Mouse (Mus musculus) heart, embryonic 14.5 days (tissue): Measurements from ENCODE around the gene 2410015M20Rik. TPM values are rescaled to one million over a fixed set of nuclear protein-coding genes. Genes with fewer than 3 reads are reported as not detected.

ENCODE experiments used
- ATAC-seq: fragments of 200-750 bp; cut with Nextera tagmentation; 2 replicates; pipeline ENCODE4 v1.8.0; 2017; ENCODE audit warnings: low read depth, moderate TSS enrichment; ENCODE audit not compliant: insufficient number of reproducible peaks, insufficient read depth, low FRiP score
- H3K27ac ChIP-seq, 2 experiments: fragments of 200-500 bp in 1 of 2; fragments of 300-500 bp in 1 of 2; sonication (generic) in 1 of 2; replicated peaks in 1 of 2; 2 replicates each; pipeline ENCODE4 v1.5.1; 2012 to 2014; ENCODE audit warnings: low read depth in 2 of 2, low read length in 2 of 2, control low read depth in 1 of 2, mild to moderate bottlenecking in 1 of 2, mixed read lengths in 1 of 2; ENCODE audit not compliant: control insufficient read depth in 1 of 2, insufficient read depth in 1 of 2
- H3K27me3 ChIP-seq: fragments of 300-500 bp; sonication (generic); 2 replicates; pipeline ENCODE4 v1.6.1; 2014; ENCODE audit warnings: mild to moderate bottlenecking, low read length, control low read depth; ENCODE audit not compliant: control insufficient read depth, insufficient read depth
- H3K36me3 ChIP-seq: fragments of 300-500 bp; sonication (generic); 2 replicates; pipeline ENCODE4 v1.6.1; 2014; ENCODE audit warnings: mild to moderate bottlenecking, control low read depth, low read length, mixed read lengths; ENCODE audit not compliant: control insufficient read depth, insufficient read depth
- H3K4me1 ChIP-seq, 2 experiments: fragments of 200-500 bp in 1 of 2; fragments of 300-500 bp in 1 of 2; sonication (generic) in 1 of 2; 2 replicates each; pipeline ENCODE4 v1.6.1; 2012 to 2014; ENCODE audit warnings: low read length in 2 of 2, control low read depth in 1 of 2, mixed read lengths in 1 of 2; ENCODE audit not compliant: control insufficient read depth in 2 of 2, insufficient read depth in 2 of 2
- H3K4me2 ChIP-seq: fragments of 300-500 bp; sonication (generic); 2 replicates; pipeline ENCODE4 v1.6.1; 2014; ENCODE audit warnings: mild to moderate bottlenecking, low read length
- H3K4me3 ChIP-seq, 2 experiments: fragments of 200-500 bp in 1 of 2; fragments of 300-500 bp in 1 of 2; sonication (generic) in 1 of 2; 2 replicates each; pipeline ENCODE4 v1.5.1; 2012 to 2014; ENCODE audit warnings: low read length in 2 of 2, mild to moderate bottlenecking in 2 of 2, control low read depth in 1 of 2, low read depth in 1 of 2, moderate library complexity in 1 of 2; ENCODE audit not compliant: control insufficient read depth in 1 of 2, insufficient read depth in 1 of 2
- H3K9ac ChIP-seq: fragments of 300-500 bp; sonication (generic); 2 replicates; pipeline ENCODE4 v1.6.1; 2014; ENCODE audit warnings: mild to moderate bottlenecking, low read length
- H3K9me3 ChIP-seq: fragments of 300-500 bp; sonication (generic); 2 replicates; pipeline ENCODE4 v1.6.1; 2016; ENCODE audit warnings: low read length, control low read depth; ENCODE audit not compliant: control insufficient read depth
- WGBS: fragments of 180-500 bp; shearing (Covaris S2); extraction: QIAGEN DNeasy Blood & Tissue Kit; methylation state at CpG from one replicate; pipeline ENCODE4 v1.1.7; 2014; 5-methylcytosine and 5-hydroxymethylcytosine counted together
- polyA plus RNA-seq: library from polyadenylated mRNA; unstranded; fragments of >200 nt; fragmentation: Nextera tagmentation; extraction: Ambion mirVana; gene quantifications from 2 replicates; pipeline ENCODE4 v1.2.1, GENCODE M21; 2014

Gene 2410015M20Rik
- polyA plus RNA-seq, 1 experiment from 2014 or later, result 398 TPM

DNA sequence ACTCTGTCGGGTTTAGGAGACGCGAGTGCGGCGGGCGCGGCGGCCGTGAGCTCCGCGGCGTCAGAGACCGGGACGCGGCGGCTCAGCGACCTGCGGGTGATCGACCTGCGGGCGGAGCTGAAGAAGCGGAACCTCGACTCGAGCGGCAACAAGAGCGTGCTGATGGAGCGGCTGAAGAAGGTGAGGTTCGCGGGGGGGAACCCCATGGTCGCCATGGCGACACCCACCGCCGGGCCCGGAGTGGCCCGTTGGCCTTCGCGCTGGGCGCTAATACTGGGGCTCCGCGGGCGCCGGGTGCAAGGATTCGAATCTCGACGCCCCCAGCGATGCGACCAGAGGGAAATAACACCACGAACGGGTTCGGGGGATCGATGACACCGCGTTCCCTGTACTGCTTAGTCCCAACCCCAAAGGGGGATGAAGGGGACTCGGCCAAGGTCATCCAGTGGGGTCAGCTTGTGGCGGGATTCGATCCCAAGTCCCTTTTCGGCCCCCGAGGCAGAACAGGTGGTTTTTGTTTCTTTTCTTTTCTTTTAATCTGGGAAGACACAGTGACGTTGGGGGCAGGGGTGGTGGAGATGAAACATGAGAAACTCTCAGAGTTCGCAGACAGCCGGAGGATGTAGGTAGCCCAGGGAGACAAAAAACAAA, 24.3 kb downstream of the 2410015M20Rik start:
- Histone ChIP-seq H3K27ac (peak overlapping the region; percentile 83 to 94), H3K27me3 (no peaks in the 10 kb centered on the region), H3K4me1 (peaks cover 11 to 39% of the 10 kb centered on the region in 2 experiments), H3K4me2 (peak overlapping the region; percentile 81), H3K9me3 (no peaks in the 10 kb centered on the region), H3K36me3 (peaks cover 69% of the 10 kb centered on the region), H3K9ac (peak overlapping the region; percentile 95), H3K4me3 (peak overlapping the region; percentile 80 to 95)
- ATAC-seq, result no peak
- under 1% methylated on average over 61 of the region's 61 CpGs for WGBS

DNA sequence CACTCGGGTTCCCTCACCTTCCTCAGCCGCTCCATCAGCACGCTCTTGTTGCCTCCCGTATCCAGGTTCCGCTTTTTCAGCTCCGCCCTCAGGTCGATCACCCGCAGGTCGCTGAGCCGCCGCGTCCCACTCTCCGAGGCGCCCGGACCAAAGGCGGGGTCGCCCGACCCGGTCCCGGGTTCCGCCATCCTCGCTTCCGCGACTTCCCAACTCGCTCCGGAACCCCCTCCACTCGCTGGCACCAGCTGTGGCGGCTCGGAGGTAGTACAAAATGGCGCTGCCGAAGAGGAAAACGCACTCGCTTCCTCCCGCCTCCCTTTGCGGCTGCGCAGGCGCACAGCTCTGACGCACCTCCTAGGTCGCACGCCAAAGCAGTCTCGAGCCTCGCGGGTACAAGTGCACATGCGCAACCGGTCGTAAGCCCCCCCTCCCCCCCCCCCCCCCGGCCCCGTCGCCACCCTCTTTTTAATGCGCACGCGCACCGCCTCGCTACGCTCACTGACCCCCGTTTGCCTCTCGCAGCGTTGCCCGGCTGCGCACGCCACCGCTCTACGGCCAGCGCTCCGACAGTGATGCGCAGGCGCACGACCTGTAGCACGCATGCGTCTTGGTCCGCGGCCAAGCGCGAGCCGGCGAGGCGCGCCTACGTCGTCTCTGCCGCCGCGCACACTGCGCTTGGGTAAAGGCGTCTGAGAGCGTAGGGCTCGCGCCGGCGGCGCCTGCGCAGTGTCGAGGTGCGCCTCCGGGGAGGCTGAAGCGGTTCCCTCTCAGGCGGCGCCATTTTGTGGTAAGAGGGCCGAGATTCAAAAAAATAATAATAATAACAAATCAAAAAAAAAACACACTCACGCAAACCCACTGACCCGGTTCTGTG, 25.1 kb downstream of the 2410015M20Rik start, which contains the start of the genes Safb2 and Safb:
Gene Safb2, minus strand, starts transcription at position 329 of the 874 bp plus-strand sequence.
Gene Safb, plus strand, starts transcription at position 569 of the 874 bp plus-strand sequence.
- H3K4me1 ChIP-seq, result peaks cover 11 to 39% of the 10 kb centered on the region in 2 experiments
- ATAC-seq, result peak; percentile 93
- H3K9ac ChIP-seq, result peak within 1 kb of the TSS; percentile 95
- WGBS, result under 1% methylated on average over 98 of the region's 101 CpGs
- H3K4me3 ChIP-seq, result peak within 1 kb of the TSS; percentile 80 to 95
- peak within 1 kb of the TSS; percentile 84 for H3K4me2 ChIP-seq
- H3K27me3 ChIP-seq, result no peaks in the 10 kb centered on the region
- peaks cover 69% of the 10 kb centered on the region for H3K36me3 ChIP-seq
- peak within 1 kb of the TSS; percentile 83 to 96 for H3K27ac ChIP-seq
- H3K9me3 ChIP-seq, result no peaks in the 10 kb centered on the region

DNA sequence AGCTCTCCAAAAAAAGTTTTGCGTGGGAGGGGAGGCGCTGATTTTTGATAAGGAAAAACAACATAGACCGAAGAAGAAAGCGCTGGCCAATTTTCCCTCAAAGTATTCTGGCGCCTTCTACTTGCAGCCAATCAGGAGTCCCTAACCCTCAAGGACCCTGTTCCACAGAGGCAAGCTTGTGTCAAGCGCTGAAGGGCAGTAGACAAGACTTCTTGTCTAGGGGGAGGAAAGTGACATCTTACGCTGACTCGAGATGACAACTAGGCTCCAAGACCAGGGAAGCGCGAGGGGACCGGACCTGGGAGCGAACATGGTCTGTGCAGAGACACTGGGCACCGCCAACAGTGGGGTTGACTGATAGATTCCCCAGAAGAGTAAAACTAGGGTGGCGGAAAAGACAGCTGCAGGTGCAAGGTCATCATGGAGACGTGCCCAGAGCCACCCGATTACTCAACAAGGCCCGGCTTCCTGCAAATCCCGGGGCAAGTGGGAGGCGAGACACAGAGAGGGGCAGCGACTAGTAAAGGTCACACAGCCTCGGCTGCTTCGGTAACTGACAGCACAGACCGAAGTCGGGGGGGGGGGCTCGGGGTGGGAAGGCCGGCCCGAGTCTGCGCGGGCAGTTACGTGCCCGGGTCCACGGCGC, 25.8 kb downstream of the 2410015M20Rik start:
- Histone ChIP-seq H3K9me3 (no peaks in the 10 kb centered on the region), H3K27ac (peak overlapping the region; percentile 76 to 96), H3K36me3 (peaks cover 69% of the 10 kb centered on the region), H3K27me3 (no peaks in the 10 kb centered on the region), H3K4me1 (peaks cover 11 to 39% of the 10 kb centered on the region in 2 experiments), H3K4me3 (peak overlapping the region; percentile 64 to 95), H3K9ac (peak overlapping the region; percentile 94), H3K4me2 (peak overlapping the region; percentile 84)
- WGBS, result under 1% methylated on average over 32 of the region's 33 CpGs
- no peak for ATAC-seq

DNA sequence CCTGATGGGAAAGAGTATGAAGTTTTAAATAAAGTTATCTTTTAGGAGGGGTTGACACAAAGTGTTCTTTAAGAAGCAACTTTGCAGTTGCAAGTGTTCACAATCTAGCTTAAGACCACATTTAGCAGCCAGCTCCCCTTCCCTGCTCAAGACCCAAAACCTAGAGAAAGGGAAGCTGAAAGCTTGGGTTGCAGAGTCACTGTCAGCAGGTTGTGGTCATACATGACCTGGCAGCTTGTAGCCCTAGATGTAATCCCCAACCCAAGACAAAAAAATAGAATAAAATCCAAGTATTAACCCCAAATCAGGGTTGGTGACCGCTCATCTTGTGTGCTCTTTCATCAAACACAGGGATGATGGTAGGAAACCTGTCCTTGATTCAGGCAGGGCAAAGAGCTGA, 26.5 kb downstream of the 2410015M20Rik start:
- ATAC-seq, result no peak
- Histone ChIP-seq H3K4me3 (peak overlapping the region; percentile 64 to 95), H3K9ac (peak overlapping the region; percentile 94), H3K4me2 (peak overlapping the region; percentile 84), H3K27ac (peak overlapping the region in 1 of 2 experiments; percentile 96; a peak in 1 of 4 replicates), H3K9me3 (no peaks in the 10 kb centered on the region), H3K27me3 (no peaks in the 10 kb centered on the region), H3K36me3 (peaks cover 69% of the 10 kb centered on the region), H3K4me1 (peaks cover 11 to 39% of the 10 kb centered on the region in 2 experiments)
- WGBS, result 85% methylated on average over 1 of the region's 1 CpGs

DNA sequence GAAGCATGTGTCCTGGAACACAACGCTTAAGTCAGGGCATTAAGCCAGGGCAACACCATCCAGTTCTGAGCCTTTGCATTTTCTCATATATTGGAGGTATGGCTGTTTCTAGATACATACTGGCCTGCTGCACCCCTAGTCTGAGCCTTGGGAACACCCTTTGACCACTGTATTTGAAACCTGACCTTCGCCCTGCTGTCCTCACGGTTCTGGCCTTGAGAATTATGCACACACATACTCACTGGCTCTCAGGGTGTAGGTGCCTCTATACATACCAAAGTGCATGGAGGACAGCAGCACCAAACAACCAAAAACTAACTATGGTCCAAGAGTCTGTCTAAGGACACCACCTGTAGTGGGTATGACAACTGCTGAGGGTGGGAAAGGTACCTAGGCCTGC, 36.6 kb downstream of the 2410015M20Rik start:
- no peak overlapping the region for H3K9ac ChIP-seq
- no peak overlapping the region for H3K4me2 ChIP-seq
- no peak overlapping the region for H3K27ac ChIP-seq
- H3K9me3 ChIP-seq, result no peaks in the 10 kb centered on the region
- H3K4me1 ChIP-seq, result no peaks in the 10 kb centered on the region
- no peaks in the 10 kb centered on the region for H3K27me3 ChIP-seq
- peaks cover 95% of the 10 kb centered on the region for H3K36me3 ChIP-seq
- no peak for ATAC-seq
- 94% methylated on average over 3 of the region's 3 CpGs for WGBS
- H3K4me3 ChIP-seq, result no peak overlapping the region

DNA sequence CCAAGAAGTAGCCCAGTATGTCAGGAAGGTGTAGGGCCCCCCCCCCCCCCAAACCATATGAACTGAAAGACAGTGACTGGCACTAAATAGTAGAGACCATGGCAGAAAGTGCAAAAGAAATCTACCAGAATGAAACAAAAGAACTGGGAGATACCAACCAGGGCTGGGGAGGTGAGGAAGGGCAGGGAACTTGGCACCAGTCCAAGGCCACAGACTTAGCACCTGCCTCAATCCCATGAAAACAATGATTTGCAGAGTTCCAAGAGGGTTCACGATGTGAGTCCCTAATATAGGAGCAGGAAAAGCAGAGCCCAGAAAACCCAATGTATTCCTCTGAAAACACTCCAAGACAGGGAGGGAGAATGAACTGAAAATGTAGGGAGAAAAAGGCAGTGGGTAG, 37.4 kb downstream of the 2410015M20Rik start:
- no peaks in the 10 kb centered on the region for H3K27me3 ChIP-seq
- no peak for ATAC-seq
- no peak overlapping the region for H3K27ac ChIP-seq
- no peaks in the 10 kb centered on the region for H3K4me1 ChIP-seq
- WGBS, result 40% methylated on average over 1 of the region's 1 CpGs
- no peak overlapping the region for H3K4me3 ChIP-seq
- H3K9ac ChIP-seq, result no peak overlapping the region
- H3K9me3 ChIP-seq, result no peaks in the 10 kb centered on the region
- no peak overlapping the region for H3K4me2 ChIP-seq
- peaks cover 95% of the 10 kb centered on the region for H3K36me3 ChIP-seq

DNA sequence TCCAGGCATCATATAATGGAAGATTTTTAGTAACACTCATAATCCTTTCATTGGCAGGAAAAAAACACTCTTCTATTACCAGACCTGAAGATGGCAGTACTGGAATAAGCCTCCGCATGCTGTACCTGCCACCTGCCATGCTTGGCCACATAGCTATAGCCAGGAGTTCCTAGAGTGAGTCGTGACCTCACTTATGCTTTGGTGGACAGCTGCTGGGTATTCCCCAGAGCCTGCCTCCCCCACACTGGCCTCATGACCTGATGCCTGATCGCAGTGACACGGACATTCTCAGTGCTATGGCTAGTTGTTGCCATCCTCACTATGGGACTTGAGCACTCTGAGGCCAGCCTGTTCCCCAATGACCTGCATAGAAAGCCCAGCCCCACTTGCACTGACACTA, 39.3 kb downstream of the 2410015M20Rik start:
- peaks cover 98% of the 10 kb centered on the region for H3K36me3 ChIP-seq
- no peak for ATAC-seq
- H3K9ac ChIP-seq, result no peak overlapping the region
- 86% methylated on average over 4 of the region's 4 CpGs for WGBS
- H3K27me3 ChIP-seq, result no peaks in the 10 kb centered on the region
- H3K9me3 ChIP-seq, result no peaks in the 10 kb centered on the region
- no peak overlapping the region for H3K4me2 ChIP-seq
- no peak overlapping the region for H3K27ac ChIP-seq
- no peak overlapping the region for H3K4me3 ChIP-seq
- no peaks in the 10 kb centered on the region for H3K4me1 ChIP-seq
